Mouse (Mus musculus) embryo, embryonic 11.5 days (tissue): ENCODE results near the gene Capns1.
A peak's percentile ranks its signal among the peaks of the same experiment; 100 is the strongest.

Experiments used
- DNase-seq: peaks from one replicate; pipeline ENCODE4 v3.0.0-alpha.2; 2012; ENCODE audit warnings: low read depth, low spot score

Gene Capns1

DNA sequence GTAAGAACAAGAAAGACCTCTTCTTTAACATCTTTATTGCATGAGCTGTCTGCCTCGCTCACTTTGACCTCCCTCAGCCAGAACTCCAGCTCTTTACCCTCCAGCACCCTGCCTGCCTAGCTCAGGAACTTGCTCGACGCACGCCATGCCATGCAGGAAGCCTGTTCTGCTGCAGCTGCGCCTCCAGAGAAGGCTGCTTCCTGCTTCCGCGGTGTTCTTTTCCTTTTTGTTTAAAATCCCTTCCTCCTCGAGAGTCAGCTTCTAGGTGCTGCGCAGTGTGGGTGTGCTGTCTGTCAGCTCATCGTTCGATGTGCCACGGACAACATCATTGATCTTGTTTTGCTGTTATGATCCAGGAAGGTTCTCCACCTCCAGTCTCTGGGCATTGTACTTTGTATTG, 22.1 kb downstream of the Capns1 start:
- DNase-seq, result no peak

DNA sequence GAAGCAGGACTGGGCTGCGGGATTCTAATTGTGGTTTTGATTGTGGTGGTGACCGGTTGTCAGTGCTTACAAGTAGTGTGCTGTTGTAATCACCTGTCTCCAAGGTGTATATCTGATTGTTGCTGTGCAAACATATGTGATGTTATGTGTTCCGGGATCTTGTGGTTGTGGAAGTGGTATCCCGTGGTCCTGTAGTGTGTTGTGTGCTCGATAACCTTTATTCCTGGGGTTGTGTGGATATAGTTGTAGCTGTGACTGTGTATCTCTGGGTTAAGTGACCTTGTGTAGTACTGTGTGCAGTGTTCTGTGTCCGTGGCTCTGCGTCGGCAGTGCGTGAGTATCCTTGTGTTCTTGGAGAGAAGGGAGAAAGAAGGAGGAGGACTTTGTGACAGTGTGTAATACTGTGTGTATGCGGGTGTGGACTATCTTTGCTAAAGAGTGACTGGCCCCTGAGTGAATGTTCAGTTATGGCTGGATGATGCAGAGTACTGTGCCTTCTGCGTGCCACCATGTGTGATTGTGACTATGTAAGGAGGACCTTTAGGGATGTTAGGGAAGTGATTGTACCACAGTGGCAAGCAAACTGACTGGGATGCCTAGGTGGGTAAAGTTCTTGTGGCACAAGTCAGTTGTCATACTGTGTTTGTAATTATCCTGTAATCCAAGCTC, 28.2 kb downstream of the Capns1 start:
- no peak for DNase-seq

DNA sequence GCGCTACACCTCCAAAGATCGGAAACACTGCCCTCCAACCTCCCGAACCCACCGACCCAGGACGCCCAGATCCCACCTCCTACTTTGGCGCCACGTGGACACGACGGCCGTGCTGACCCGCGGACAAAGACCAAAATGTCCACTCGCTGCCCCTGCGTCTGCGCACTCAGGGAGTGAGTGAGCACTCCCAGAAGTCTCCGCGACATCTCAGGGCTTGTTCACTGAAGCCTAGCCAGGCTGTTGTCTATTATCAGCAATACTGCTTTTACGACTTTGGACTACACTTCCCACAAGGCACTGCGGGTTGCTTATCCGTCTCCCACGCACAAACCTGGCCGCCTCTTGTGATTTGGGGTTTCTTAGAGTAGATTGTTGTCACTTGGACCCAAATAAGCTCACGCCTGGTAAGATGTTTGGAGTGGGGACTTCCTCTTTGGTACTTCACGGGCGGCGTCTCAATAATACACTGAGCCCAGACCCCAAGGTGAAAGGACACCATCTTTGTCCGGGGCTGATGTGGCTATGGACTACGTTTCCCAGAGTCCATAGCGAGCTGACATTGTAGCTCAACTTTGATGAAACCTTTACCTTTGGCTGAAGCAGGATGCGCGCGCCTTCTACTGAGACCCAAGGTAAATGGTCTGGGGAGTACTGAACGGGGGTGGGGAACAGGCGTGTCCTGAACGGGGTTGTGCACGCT, 28.9 kb downstream of the Capns1 start, which contains the start of gene Zfp146:
Gene Zfp146, minus strand, starts transcription at position 168 of the 700 bp plus-strand sequence.
- peak; percentile 88 for DNase-seq

DNA sequence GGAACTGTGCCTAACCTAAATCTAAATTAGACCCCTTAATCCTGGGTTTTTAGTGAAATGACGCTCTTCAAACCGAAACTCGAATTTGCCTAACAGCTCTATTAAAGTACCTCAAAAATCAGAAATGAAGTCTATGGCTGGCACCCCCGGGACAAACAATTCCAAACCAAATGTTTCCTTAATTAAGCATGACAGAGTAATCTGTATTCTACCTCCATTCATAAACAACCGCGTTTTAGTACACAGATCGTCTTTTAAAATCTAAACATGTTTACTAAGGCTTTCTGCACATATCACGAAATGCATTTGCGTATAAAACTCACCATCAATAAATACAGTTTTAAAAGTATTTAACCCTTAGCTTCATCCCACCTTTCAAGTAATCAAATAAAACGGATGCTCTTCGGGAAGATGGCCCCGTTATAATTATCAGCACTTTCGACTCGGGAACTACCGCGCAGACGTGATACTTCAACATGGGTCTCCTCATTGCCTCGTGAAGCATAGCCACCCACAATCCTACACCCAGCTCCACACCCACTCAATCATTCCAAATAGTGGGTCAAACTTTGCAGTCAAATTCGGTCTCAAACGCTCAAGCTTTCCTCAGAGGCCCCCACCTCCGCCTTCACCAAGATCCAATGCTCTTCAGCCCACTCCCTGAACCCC, 29.6 kb downstream of the Capns1 start:
- DNase-seq, result peak; percentile 41

- no peak for DNase-seq
Measured at GRCm38 (mm10) chr7:30164745-30165144, 33.9 kb downstream of the Capns1 start.

GRCm38 (mm10) chr7:30163113-30163512, 35.5 kb downstream of the Capns1 start:
- no peak for DNase-seq

DNA sequence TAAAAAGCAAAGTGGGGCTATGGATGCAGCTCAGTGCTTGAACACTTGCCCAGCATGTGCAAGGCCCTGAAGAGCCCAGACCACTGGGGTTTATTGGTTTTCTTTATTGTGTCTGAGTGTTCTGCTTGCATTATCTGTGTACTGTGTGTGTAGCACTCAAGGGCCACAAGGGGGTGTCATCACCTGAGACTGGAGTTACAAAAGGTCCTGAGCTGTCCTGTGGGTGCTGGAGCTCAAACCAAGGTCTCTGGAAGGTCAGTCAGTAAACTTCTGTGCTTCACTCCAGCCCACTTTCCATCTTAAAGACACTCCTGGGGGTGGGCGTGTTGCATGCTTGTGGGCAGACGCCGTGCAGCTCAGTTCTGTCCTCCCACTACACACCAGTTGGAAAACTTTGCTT, 43.1 kb downstream of the Capns1 start:
- DNase-seq, result no peak

DNA sequence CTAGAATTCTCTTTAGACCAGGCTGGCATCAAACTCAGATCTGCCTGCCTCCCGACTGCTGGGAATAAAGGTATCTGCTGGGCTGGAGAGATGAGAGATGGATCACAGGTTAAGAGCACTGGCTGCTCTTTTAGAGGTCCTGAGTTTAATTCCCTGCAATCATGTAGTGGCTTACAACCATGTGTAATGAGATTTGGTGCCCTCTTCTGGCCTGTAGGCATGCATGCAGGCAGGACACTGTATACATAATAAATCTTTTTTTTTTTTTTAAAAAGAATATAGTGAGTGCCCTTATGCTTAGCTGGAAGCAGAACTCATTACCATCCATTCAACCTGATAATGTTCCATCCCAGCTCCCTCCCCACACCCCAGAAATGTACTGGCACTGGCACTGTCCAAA, 44.6 kb downstream of the Capns1 start:
- DNase-seq, result no peak

- DNase-seq, result no peak
Measured at GRCm38 (mm10) chr7:30147011-30147410, 51.6 kb downstream of the Capns1 start.

DNA sequence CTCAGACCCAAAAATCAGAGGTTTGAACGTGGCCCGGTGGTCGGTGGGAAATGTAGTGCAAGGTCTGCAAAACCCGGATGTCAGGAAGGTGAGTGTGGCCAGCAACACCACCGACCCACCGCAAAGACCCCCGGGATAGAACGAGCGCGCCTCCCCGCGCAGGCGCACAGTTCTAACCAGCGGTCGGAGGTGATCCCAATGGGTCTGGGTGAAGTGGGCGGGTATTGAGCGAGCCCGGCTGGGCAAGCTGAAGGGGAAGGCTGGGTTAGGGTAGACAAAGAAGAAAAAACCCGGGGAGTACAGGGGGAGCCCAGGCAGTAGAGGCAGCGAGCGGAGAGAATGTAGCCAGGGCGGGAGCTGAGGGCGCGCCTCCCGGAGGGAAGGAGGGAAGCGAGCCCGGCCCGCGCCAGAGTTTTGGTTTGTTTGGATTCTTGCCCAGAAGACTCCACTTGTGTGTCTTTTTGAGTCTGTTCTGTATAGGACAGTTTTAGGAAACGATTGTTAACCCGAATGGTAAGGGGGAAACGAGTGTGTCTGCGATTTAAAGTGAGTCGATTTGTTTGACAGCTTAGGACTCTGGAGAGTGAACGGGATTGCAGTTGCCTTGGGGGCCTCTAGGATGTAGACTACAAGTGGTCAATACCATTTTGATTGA, 54.9 kb downstream of the Capns1 start:
- DNase-seq, result peak; percentile 79

DNA sequence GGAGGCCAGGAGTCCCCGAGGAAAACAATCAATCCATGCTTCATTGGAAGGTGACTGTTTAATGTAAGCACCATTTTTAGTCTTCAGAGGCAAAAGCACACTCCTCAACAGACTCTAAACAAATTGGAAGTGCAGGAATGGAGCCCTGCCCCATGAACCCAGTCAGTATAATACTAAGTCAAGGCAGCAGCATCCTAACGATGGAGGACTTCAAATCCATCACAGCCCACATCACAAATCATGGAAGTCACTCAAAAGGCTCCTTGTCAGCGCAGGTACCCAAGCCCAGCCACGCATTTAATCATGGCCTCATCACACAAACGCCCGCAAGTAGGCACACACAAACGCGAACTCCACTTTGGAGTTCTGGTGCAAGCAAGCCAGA, 55.4 kb downstream of the Capns1 start:
- no peak for DNase-seq
